Mouse (Mus musculus) thymus, adult 2 months (tissue): ENCODE measurements around the gene Kmt2e.

Experiments used
- CTCF ChIP-seq: fragments of 200-500 bp; IDR thresholded peaks from 2 replicates; pipeline ENCODE4 v1.5.1; 2012; ENCODE audit warnings: mild to moderate bottlenecking, control low read depth, low read length, moderate library complexity, borderline replicate concordance; ENCODE audit not compliant: control insufficient read depth, poor library complexity, insufficient read depth; ENCODE audit errors: extremely low read depth
- POLR2A ChIP-seq: fragments of 200-500 bp; IDR thresholded peaks from 2 replicates; pipeline ENCODE4 v1.6.1; 2012; ENCODE audit warnings: mild to moderate bottlenecking, low read length, control low read depth, moderate library complexity; ENCODE audit not compliant: control insufficient read depth, poor library complexity, insufficient read depth; ENCODE audit errors: extremely low read depth

DNA sequence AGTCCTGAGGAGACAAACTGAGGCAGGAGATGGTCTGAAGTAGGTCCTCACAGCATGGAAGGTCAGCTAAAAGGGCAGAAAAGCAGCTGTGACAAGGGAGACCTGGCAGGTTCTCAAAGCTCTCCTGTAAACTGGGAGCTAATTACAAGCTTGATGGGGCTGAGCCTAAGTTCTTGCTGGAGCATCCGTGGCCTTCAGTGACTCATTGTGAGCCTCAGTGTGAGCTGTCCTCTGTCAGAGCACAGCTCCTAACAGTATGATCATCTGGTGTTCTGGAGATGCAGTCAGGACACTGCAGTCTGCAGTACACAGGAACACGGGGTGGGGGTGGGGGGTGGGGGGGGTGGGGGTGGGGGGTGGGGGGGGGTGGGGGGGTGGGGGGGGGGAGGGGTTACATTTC, 32.2 kb upstream of the Kmt2e start:
- TF ChIP-seq CTCF = no peak
- TF ChIP-seq POLR2A = no peak
